Mouse (Mus musculus): ENCODE data around the gene Atp8a1.

DNA sequence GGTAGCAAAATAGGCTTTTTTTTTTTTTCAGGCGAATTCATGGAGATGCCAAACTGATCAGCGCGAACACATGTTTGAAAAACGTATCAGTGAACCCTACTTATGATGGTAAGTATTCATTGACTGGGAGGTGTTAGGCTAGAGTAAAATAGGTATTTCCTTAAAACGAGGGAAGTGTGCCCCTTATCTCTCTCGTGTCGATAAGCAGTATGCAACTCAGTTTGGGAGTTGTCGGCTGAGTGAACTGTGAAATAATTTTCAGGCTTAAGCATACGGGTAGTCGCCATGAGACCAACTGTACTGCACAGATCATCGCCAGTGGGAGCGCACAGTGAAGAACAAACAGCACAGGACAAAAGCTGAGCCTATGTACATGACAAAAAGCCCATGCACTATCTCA, 226.0 kb downstream of the Atp8a1 start:
- TF ChIP-seq CTCF (IDR thresholded peaks at IDR 0.05) = no peak
- TF ChIP-seq EP300 (IDR thresholded peaks at IDR 0.05) = no peak

Data from lung, postnatal 0 days (tissue).